Mouse (Mus musculus) spleen, adult 18-20 months (tissue): ENCODE data around the gene Wap.
"Not testable (repeated sequence)": the region's sequence is repeated elsewhere in the genome, so short reads cannot be mapped to it uniquely, and the experiment has no call there.

Experiments used
- DNase-seq, 2 experiments: peaks; one replicate each; pipeline ENCODE4 v3.0.0; 2022; ENCODE audit warnings: mixed read lengths in 2 of 2

Wap gene

GRCm38 (mm10) chr11:6638537-6638936 is at the start of gene Wap:
Gene Wap, minus strand, starts transcription at chr11:6638637.
- DNase-seq = no peak

- DNase-seq = no peak
Measured at GRCm38 (mm10) chr11:6684741-6685140, 46.3 kb upstream of the Wap start.

GRCm38 (mm10) chr11:6680397-6680818 is 42.0 kb upstream of the Wap start:
- DNase-seq = peak in 1 of 2 experiments; percentile 21

GRCm38 (mm10) chr11:6679694-6680396 is 41.4 kb upstream of the Wap start:
- DNase-seq = no peak

GRCm38 (mm10) chr11:6677530-6677929 is 39.1 kb upstream of the Wap start:
- DNase-seq = no peak

GRCm38 (mm10) chr11:6676641-6677040 is 38.2 kb upstream of the Wap start:
- DNase-seq = no peak

GRCm38 (mm10) chr11:6675402-6675801 is 37.0 kb upstream of the Wap start:
- DNase-seq = no peak

GRCm38 (mm10) chr11:6674701-6675100 is 36.3 kb upstream of the Wap start:
- no peak for DNase-seq

GRCm38 (mm10) chr11:6670826-6671225 is 32.4 kb upstream of the Wap start:
- no peak for DNase-seq

GRCm38 (mm10) chr11:6670044-6670443 is 31.6 kb upstream of the Wap start:
- DNase-seq = no peak

- DNase-seq = no peak
Measured at GRCm38 (mm10) chr11:6669041-6669440, 30.6 kb upstream of the Wap start.

GRCm38 (mm10) chr11:6666634-6667033 is 28.2 kb upstream of the Wap start:
- no peak for DNase-seq

GRCm38 (mm10) chr11:6661206-6661605 is 22.8 kb upstream of the Wap start:
- DNase-seq = no peak

- peak in 1 of 2 experiments; percentile 14 for DNase-seq
Measured at GRCm38 (mm10) chr11:6658271-6658670, 19.8 kb upstream of the Wap start, which contains the start of gene Ramp3. Gene Ramp3, plus strand, starts transcription at chr11:6658521.

GRCm38 (mm10) chr11:6654903-6655302 is 16.5 kb upstream of the Wap start:
- DNase-seq = peak in 1 of 2 experiments; percentile 72

- not testable (repeated sequence) for DNase-seq
Measured at GRCm38 (mm10) chr11:6652978-6653377, 14.5 kb upstream of the Wap start.

- no peak for DNase-seq
Measured at GRCm38 (mm10) chr11:6650519-6650918, 12.1 kb upstream of the Wap start.

GRCm38 (mm10) chr11:6647831-6648724 is 9.6 kb upstream of the Wap start:
- DNase-seq = no peak

GRCm38 (mm10) chr11:6644566-6644965 is 6.1 kb upstream of the Wap start:
- DNase-seq = no peak

GRCm38 (mm10) chr11:6639072-6639471 is 635 bp upstream of the Wap start:
- no peak for DNase-seq

- no peak for DNase-seq
Measured at GRCm38 (mm10) chr11:6636150-6636549, 2.3 kb downstream of the Wap start.

GRCm38 (mm10) chr11:6629655-6630054 is 8.8 kb downstream of the Wap start:
- peak in 1 of 2 experiments; percentile 49 for DNase-seq

- DNase-seq = peak; percentile 49 to 69
Measured at GRCm38 (mm10) chr11:6628568-6628967, 9.9 kb downstream of the Wap start.

GRCm38 (mm10) chr11:6627731-6628130 is 10.7 kb downstream of the Wap start:
- peak in 1 of 2 experiments; percentile 30 for DNase-seq
